Mouse (Mus musculus): ENCODE results near the gene Ccdc13. TPM values are rescaled to one million over a fixed set of nuclear protein-coding genes. Genes with fewer than 3 reads are reported as not detected.

Gene Ccdc13
- total RNA-seq, 2 experiments from 2014 or later: 0.63 to 1.3 TPM

GRCm38 (mm10) chr9:121846526-121847118 is 7.4 kb upstream of the Ccdc13 start:
- peak; percentile 44 for DNase-seq

GRCm38 (mm10) chr9:121842914-121843313 is 3.7 kb upstream of the Ccdc13 start:
- no peak for DNase-seq

GRCm38 (mm10) chr9:121839622-121839965 is 333 bp upstream of the Ccdc13 start:
- DNase-seq: no peak

GRCm38 (mm10) chr9:121838008-121838407 is 1.3 kb downstream of the Ccdc13 start:
- DNase-seq: no peak

DNA sequence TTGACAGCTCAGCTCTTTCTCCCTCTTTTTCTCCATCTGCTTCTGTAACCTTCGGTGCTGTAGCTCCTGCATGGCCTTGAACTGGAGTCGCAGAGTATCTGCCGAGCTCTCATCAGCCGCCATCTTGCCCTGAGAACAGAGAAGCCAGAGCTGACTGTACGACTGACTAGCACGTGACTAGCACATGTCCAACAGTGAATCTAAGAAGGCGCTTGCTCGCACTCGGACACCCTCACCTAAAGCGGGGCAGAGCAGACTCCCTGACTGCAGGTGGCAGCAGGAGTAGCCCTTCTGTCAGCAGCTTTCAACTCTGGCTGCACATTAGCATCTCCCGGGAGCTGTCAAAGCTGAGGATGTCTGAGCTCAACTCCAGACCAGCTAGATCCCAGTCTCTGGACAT is 5.4 kb downstream of the Ccdc13 start:
- no peak for DNase-seq

DNA sequence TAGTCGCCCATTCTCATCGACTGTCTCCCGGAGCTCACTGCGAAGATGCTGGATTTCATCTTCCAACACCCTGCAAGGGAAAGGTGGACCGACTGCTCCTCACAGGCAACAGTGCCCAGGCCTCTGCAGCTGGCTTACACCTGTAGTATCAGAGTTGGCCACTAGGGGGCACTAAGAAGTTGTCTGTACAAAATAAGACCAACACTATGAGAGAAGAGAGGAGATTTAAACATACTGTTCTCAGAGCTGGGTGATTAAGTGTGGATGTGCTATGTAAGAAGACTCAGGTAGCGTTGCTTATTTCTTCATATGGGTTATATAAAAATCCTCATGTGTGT is 8.3 kb downstream of the Ccdc13 start:
- DNase-seq: peak; percentile 91

- DNase-seq: peak; percentile 69
Measured at GRCm38 (mm10) chr9:121830243-121830955, 8.9 kb downstream of the Ccdc13 start.

GRCm38 (mm10) chr9:121829270-121829992 is 9.8 kb downstream of the Ccdc13 start:
- DNase-seq: no peak

DNA sequence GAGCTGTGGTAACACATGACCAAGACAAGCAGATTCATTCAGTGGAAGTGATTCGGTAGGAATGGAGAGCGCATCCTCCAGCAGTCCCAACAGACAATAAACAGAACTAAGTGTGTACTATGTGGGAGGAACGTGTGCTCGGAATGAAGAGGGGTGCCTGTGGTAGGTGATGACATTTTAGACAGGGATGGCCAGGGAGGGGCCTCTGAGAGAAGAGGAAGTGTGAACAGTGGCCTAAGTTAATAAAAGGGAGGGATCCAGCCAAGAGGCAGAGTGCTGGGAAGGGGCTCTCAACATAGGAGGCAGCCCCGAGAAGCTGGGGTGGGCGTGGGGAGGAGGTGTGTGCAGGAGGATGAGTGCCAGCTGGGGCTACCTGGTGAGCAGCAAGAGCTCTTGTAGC is 10.9 kb downstream of the Ccdc13 start:
- no peak for DNase-seq

DNA sequence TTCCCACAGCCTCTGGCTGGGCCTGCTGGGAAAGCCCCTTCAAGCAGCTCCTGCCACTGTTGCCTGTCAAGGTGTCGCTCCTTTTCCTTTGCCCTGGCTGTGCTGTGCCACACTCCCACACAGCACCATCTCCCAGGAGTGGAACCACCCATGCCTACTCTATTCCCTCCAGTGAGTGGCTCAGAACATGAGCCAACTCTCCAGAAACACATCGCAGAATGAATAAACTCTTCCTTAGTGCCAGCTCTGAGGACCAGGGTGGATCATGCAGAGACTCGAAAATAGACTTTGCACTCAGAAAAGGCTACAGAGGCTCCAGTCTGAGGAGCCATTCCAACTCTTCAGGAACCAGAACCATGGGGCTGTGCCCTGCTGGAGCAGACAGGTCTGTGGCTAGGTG is 12.9 kb downstream of the Ccdc13 start:
- no peak for DNase-seq

- no peak for DNase-seq
Measured at GRCm38 (mm10) chr9:121823991-121824390, 15.3 kb downstream of the Ccdc13 start.

GRCm38 (mm10) chr9:121823051-121823450 is 16.2 kb downstream of the Ccdc13 start:
- DNase-seq: peak; percentile 47

- DNase-seq: no peak
Measured at GRCm38 (mm10) chr9:121822585-121822991, 16.7 kb downstream of the Ccdc13 start.

- no peak for DNase-seq
Measured at GRCm38 (mm10) chr9:121820765-121821164, 18.5 kb downstream of the Ccdc13 start.

- peak; percentile 43 for DNase-seq
Measured at GRCm38 (mm10) chr9:121819771-121820471, 19.3 kb downstream of the Ccdc13 start.

DNA sequence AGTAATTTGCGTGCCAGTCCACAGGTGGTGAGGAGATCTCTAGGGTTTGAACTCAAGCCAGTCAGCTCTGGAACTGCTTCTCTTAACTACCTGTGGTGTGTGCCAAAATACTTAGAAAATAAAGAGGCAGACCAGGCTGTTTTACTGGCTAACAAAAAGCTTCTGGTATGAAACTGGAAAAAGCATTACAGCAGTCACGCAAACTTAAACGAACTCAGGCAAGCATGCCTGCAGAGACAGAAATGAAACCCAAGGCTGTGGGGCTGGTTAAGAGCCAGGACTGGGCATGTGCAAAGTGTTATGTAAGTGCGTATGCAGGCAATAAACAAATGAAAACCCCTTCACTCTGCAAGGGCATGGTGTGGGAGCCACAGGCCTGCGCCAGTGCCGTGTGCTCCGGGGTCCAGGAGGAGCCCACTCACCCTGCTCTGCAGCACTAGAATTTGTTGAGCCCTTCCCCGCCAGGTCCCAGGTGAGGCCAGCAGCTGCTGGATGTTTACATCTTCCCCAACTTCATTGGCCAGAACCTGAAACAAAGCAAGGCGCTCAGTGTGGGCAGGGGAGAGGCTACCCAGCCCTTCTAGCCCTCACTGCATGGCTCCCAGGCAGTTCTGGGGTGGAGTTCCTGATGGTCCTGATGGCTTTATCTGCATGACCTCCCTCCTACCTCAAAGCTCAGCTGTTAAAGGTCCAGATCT is 20.0 kb downstream of the Ccdc13 start:
- peak; percentile 69 for DNase-seq

- DNase-seq: no peak
Measured at GRCm38 (mm10) chr9:121815183-121815582, 24.1 kb downstream of the Ccdc13 start.

GRCm38 (mm10) chr9:121810081-121810821 is 29.0 kb downstream of the Ccdc13 start:
- peak; percentile 50 for DNase-seq

DNA sequence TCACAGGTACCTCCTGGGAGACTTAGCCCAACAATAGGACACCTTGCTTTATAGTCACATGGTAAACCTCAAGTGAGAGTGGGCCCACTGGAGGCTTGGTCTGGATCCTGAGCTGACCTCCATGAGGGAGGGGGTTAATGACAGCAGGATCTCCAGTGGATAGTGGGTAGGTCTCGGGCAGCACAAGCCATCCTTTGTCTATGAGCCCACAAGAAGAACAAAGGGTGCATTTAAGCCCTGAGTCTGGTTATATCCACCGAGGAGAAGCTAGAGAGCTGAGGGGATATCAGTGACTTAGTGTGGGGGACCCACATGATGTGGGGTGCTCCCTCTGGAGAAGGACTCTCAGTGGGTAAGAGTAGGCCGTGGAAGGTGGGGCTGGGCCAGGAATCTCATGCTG is 30.8 kb downstream of the Ccdc13 start:
- no peak for DNase-seq

DNA sequence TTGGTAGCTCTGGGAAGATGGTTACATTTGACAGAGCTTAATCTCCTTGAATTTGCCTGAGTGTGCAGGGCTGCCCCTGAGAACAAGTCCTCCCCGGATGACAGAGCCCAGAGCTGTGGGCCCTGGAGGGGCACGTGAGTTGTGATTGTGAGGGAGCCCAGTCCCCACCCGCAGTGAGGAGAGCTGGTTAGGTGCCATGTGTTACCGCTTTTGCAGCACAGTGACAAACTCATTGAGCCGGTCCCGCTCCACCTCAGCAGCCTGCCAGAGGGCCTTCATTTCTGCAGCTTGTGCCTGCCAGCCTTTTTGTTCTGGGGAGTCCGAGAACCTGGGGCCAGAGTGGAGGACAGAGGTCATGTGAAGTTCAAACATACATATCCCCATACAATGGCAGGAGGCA is 31.3 kb downstream of the Ccdc13 start:
- no peak for DNase-seq

DNA sequence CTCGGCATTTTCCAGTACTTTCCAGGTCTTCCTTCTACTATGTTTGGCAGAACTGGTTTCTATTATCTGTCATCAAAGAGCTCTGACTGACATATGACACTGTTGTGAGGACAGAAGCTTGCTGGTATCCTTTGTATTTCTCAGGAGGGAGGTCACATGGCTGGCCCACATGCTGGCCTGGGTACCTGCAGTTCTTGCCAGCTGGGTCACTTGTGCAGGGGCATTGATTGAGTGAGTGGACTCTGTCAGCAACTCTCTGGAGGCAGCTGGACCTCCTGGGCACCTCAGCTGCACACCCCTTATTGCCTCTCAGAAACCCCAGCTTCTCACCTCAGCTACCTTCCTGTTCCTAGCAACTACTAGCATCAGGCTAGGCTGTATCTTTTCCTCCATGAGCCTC is 31.7 kb downstream of the Ccdc13 start:
- DNase-seq: no peak

- no peak for DNase-seq
Measured at GRCm38 (mm10) chr9:121802747-121803146, 36.5 kb downstream of the Ccdc13 start.
